In the genomic region with DNA sequence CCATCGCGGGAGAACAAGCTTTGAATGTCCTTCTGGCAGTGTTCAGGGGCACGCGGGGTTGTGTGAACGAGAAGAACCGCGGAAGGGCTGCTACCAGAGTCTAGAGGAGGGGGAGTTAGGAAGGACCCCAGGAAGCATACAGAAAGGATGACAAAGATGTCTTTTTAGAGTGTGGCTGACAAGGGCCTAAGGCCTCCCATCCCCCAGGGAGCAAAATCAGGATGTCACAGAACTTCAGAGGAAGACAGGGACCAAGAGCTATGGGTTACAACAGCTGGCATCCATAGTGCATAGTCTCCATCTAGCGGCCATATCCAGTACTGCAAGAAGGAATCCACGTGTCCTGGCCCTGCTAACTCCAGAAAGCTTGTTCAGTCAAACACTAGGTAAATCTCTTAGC, we compare ENCODE assay signal across 9 mouse cellular contexts. TPM values are rescaled to one million over a fixed set of nuclear protein-coding genes. Genes with fewer than 3 reads are reported as not detected.
DNase-seq lines count a peak whose midpoint lies in the region; ATAC-seq and TF ChIP-seq lines count a peak whose summit lies in the region.
"Had no signal": no experiment of that assay in that cellular context is flagged by ENCODE, and none has a peak within 500 bp of the region (broad histone marks: within the 10 kb centered on the region; RNA-seq: fewer than 3 reads in every experiment).

No protein-coding gene starts in this region.

- no peak for TF ChIP-seq POLR2A in heart, adult 2 months (IDR thresholded peaks at IDR 0.05; ENCODE audit: insufficient read depth, low read depth, low read length)
- no peak for TF ChIP-seq POLR2A in liver, adult 2 months (IDR thresholded peaks at IDR 0.05; ENCODE audit: extremely low read depth, insufficient read depth, low read length)

- no peaks in the 10 kb centered on the region for H3K79me2 ChIP-seq in heart, adult 2 months (replicated peaks; ENCODE audit: control insufficient read depth, insufficient read depth, low read length)
- H3K79me2 ChIP-seq in liver, adult 2 months (ENCODE audit: control insufficient read depth, insufficient read depth, low read length): no peaks in the 10 kb centered on the region

- no peaks in the 10 kb centered on the region for H3K9me3 ChIP-seq in embryonic facial prominence, embryonic 11.5 days (replicated peaks; ENCODE audit: control insufficient read depth, low read length)
- no peaks in the 10 kb centered on the region for H3K9me3 ChIP-seq in kidney, embryonic 15.5 days (replicated peaks)
- no peaks in the 10 kb centered on the region for H3K9me3 ChIP-seq in stomach, embryonic 16.5 days (replicated peaks; ENCODE audit: control insufficient read depth, low read length)

- no peak overlapping the region for H3K4me3 ChIP-seq in embryonic facial prominence, embryonic 11.5 days (ENCODE audit: low read depth, low read length)
- no peak overlapping the region for H3K4me3 ChIP-seq in heart, adult 2 months
- H3K4me3 ChIP-seq in kidney, embryonic 15.5 days (replicated peaks): no peak overlapping the region
- H3K4me3 ChIP-seq in liver, adult 2 months (ENCODE audit: insufficient read depth, low read depth, low read length): no peak overlapping the region
- H3K4me3 ChIP-seq in stomach, embryonic 16.5 days (replicated peaks; ENCODE audit: low read length): no peak overlapping the region

- intact Hi-C loops in heart, adult 2 months (cut with DNase I): loop anchor here (1.0 to 5.0 kb wide), 4 partner anchors 25 to 136 kb away; partner anchors contain the start of gene Prpsap1

- ATAC-seq in embryonic facial prominence, embryonic 11.5 days (replicated peaks; ENCODE audit: insufficient number of reproducible peaks, low FRiP score, low TSS enrichment, low read depth): no peak
- ATAC-seq in kidney, embryonic 15.5 days (replicated peaks; ENCODE audit: low FRiP score): no peak
- ATAC-seq in stomach, embryonic 16.5 days (ENCODE audit: insufficient read depth, low FRiP score): 0 out of 2 replicates have a peak, but pooled peaks have one; percentile 42

- peaks cover 2% of the 10 kb centered on the region; the same call in 1 of the 2 replicates for H3K27me3 ChIP-seq in embryonic facial prominence, embryonic 11.5 days (ENCODE audit: control insufficient read depth, insufficient read depth, low read length)
- H3K27me3 ChIP-seq in heart, adult 2 months (ENCODE audit: control insufficient read depth, insufficient read depth, low read length): no peaks in the 10 kb centered on the region
- H3K27me3 ChIP-seq in kidney, embryonic 15.5 days: no peaks in the 10 kb centered on the region
- no peaks in the 10 kb centered on the region for H3K27me3 ChIP-seq in liver, adult 2 months (ENCODE audit: control insufficient read depth, insufficient read depth, low read length)
- no peaks in the 10 kb centered on the region for H3K27me3 ChIP-seq in stomach, embryonic 16.5 days (ENCODE audit: control insufficient read depth, insufficient read depth, low read length)

- no peak overlapping the region for H3K9ac ChIP-seq in embryonic facial prominence, embryonic 11.5 days (replicated peaks; ENCODE audit: low read length)
- no peak overlapping the region for H3K9ac ChIP-seq in heart, adult 2 months (ENCODE audit: low read depth, low read length)
- H3K9ac ChIP-seq in kidney, embryonic 15.5 days: 0 out of 2 replicates have a peak overlapping the region, but pooled peaks have one; percentile 0
- H3K9ac ChIP-seq in liver, adult 2 months (ENCODE audit: low read depth, low read length): no peak overlapping the region
- H3K9ac ChIP-seq in stomach, embryonic 16.5 days (ENCODE audit: low read length): peak overlapping the region; percentile 36; the same call in 1 of the 2 replicates

- H3K4me2 ChIP-seq in embryonic facial prominence, embryonic 11.5 days (ENCODE audit: low read depth, low read length): no peak overlapping the region
- no peak overlapping the region for H3K4me2 ChIP-seq in kidney, embryonic 15.5 days
- H3K4me2 ChIP-seq in stomach, embryonic 16.5 days (ENCODE audit: low read depth, low read length): no peak overlapping the region

- DNase-seq in CD4-positive, CD25-positive, alpha-beta regulatory T cell, adult 2 months (ENCODE audit: low read depth, low spot score): peak; percentile 92
- peak; percentile 86 to 87 for DNase-seq in adrenal gland, postnatal 36 days
- peak; percentile 94 for DNase-seq in embryonic facial prominence, embryonic 11.5 days (ENCODE audit: low spot score)
- peak; percentile 84 to 86 for DNase-seq in heart, adult 2 months
- peak; percentile 69 for DNase-seq in liver, adult 2 months (ENCODE audit: extremely low read depth, low read depth, low spot score)
- DNase-seq in natural killer cell, adult 2 months (ENCODE audit: low spot score in 2 of 2): peak; percentile 78 to 85

- TF ChIP-seq EP300 in heart, adult 2 months (IDR thresholded peaks at IDR 0.05; ENCODE audit: insufficient read depth, low read depth, low read length): peak; percentile 96

- TF ChIP-seq CTCF in heart, adult 2 months (IDR thresholded peaks at IDR 0.05): peak; percentile 97; the same call in 1 of the 2 replicates
- TF ChIP-seq CTCF in liver, adult 2 months (IDR thresholded peaks at IDR 0.05; ENCODE audit: low read depth, low read length): peak; percentile 76

- H3K4me1 ChIP-seq in embryonic facial prominence, embryonic 11.5 days (ENCODE audit: control insufficient read depth, insufficient read depth, low read length): peaks cover 2% of the 10 kb centered on the region; the same call in 1 of the 2 replicates
- H3K4me1 ChIP-seq in heart, adult 2 months (ENCODE audit: control insufficient read depth, insufficient read depth, low read length): peaks cover 5% of the 10 kb centered on the region; the same call in 1 of the 2 replicates
- peaks cover 33% of the 10 kb centered on the region for H3K4me1 ChIP-seq in kidney, embryonic 15.5 days
- H3K4me1 ChIP-seq in liver, adult 2 months (ENCODE audit: control insufficient read depth, insufficient read depth, low read length): no peaks in the 10 kb centered on the region
- H3K4me1 ChIP-seq in stomach, embryonic 16.5 days (ENCODE audit: control insufficient read depth, insufficient read depth, low read length): peaks cover 5% of the 10 kb centered on the region; the same call in 1 of the 2 replicates

- no peaks in the 10 kb centered on the region for H3K36me3 ChIP-seq in embryonic facial prominence, embryonic 11.5 days (replicated peaks; ENCODE audit: control insufficient read depth, insufficient read depth, low read depth, low read length)
- no peaks in the 10 kb centered on the region for H3K36me3 ChIP-seq in heart, adult 2 months (ENCODE audit: control insufficient read depth, insufficient read depth, low read length)
- no peaks in the 10 kb centered on the region for H3K36me3 ChIP-seq in kidney, embryonic 15.5 days
- no peaks in the 10 kb centered on the region for H3K36me3 ChIP-seq in liver, adult 2 months (ENCODE audit: control insufficient read depth, insufficient read depth, low read length)
- no peaks in the 10 kb centered on the region for H3K36me3 ChIP-seq in stomach, embryonic 16.5 days (ENCODE audit: control insufficient read depth, insufficient read depth, low read length)

- 53% methylated on average over 9 of the region's 9 CpGs for WGBS in embryonic facial prominence, embryonic 11.5 days
- 48% methylated on average over 9 of the region's 9 CpGs for WGBS in heart, adult 2 months
- WGBS in kidney, embryonic 15.5 days: 55% methylated on average over 9 of the region's 9 CpGs
- 55% methylated on average over 9 of the region's 9 CpGs for WGBS in liver, adult 2 months
- 58% methylated on average over 9 of the region's 9 CpGs for WGBS in stomach, embryonic 16.5 days

- no peak overlapping the region for H3K27ac ChIP-seq in embryonic facial prominence, embryonic 11.5 days (replicated peaks; ENCODE audit: low read depth, low read length)
- H3K27ac ChIP-seq in heart, adult 2 months: peak overlapping the region; percentile 20
- H3K27ac ChIP-seq in kidney, embryonic 15.5 days: no peak overlapping the region
- no peak overlapping the region for H3K27ac ChIP-seq in liver, adult 2 months (replicated peaks; ENCODE audit: insufficient read depth, low read depth, low read length)
- no peak overlapping the region for H3K27ac ChIP-seq in stomach, embryonic 16.5 days (ENCODE audit: low read length)

RNA-seq across cellular contexts. Expression of gene Rhbdf2, which starts 1.9 kb away (rescaled TPM):
- total RNA-seq in adrenal gland, postnatal 36 days (2021): 10 to 100 TPM; 12.5 to 17.5 TPM
- polyA plus RNA-seq in embryonic facial prominence, embryonic 11.5 days (2014; fragmentation: Nextera tagmentation; extraction: Ambion mirVana): 2.8 and 3.1 TPM in 2 replicates
- 10 to 100 TPM; 10.8 to 11.2 TPM for total RNA-seq in heart, adult 2 months (2021)
- polyA plus RNA-seq in heart, adult 2 months (2012; rRNA removed): 19.2 and 22.3 TPM in 2 replicates
- 9.5 and 9.8 TPM in 2 replicates for polyA plus RNA-seq in kidney, embryonic 15.5 days (2015; fragmentation: Nextera tagmentation; extraction: Ambion mirVana)
- 3.1 and 4.1 TPM in 2 replicates for total RNA-seq in liver, adult 2 months (2014; rRNA removed)
- 15.0 and 17.8 TPM in 2 replicates for polyA plus RNA-seq in liver, adult 2 months (2012; rRNA removed)
- polyA plus RNA-seq in stomach, embryonic 16.5 days (2015; fragmentation: Nextera tagmentation; extraction: Ambion mirVana): 8.2 and 9.3 TPM in 2 replicates

RNA-seq across cellular contexts. Expression of gene Prcd, which starts 24.6 kb away (rescaled TPM):
- 10 to 100 TPM in 1 of 2 experiments, 1 to 10 TPM in 1; 9.6 to 14.1 TPM for total RNA-seq in adrenal gland, postnatal 36 days (2021)
- 0.43 and 0.77 TPM in 2 replicates for polyA plus RNA-seq in embryonic facial prominence, embryonic 11.5 days (2014; fragmentation: Nextera tagmentation; extraction: Ambion mirVana)
- 1 to 10 TPM; 1.1 to 1.3 TPM for total RNA-seq in heart, adult 2 months (2021)
- 0.76 and 1.1 TPM in 2 replicates for polyA plus RNA-seq in heart, adult 2 months (2012; rRNA removed)
- 1.1 and 1.6 TPM in 2 replicates for polyA plus RNA-seq in kidney, embryonic 15.5 days (2015; fragmentation: Nextera tagmentation; extraction: Ambion mirVana)
- 0.27 TPM in 1 of 2 replicates, not detected in the other for total RNA-seq in liver, adult 2 months (2014; rRNA removed)
- polyA plus RNA-seq in liver, adult 2 months (2012; rRNA removed): not detected in 2 replicates
- 1.1 and 1.6 TPM in 2 replicates for polyA plus RNA-seq in stomach, embryonic 16.5 days (2015; fragmentation: Nextera tagmentation; extraction: Ambion mirVana)

RNA-seq across cellular contexts. Expression of gene Cygb, which starts 25.4 kb away (rescaled TPM):
- total RNA-seq in adrenal gland, postnatal 36 days (2021): 10 to 100 TPM; 25.0 to 36.5 TPM
- 3.5 and 3.8 TPM in 2 replicates for polyA plus RNA-seq in embryonic facial prominence, embryonic 11.5 days (2014; fragmentation: Nextera tagmentation; extraction: Ambion mirVana)
- 10 to 100 TPM; 42.5 to 50.3 TPM for total RNA-seq in heart, adult 2 months (2021)
- 55.0 and 66.1 TPM in 2 replicates for polyA plus RNA-seq in heart, adult 2 months (2012; rRNA removed)
- 13.7 and 16.0 TPM in 2 replicates for polyA plus RNA-seq in kidney, embryonic 15.5 days (2015; fragmentation: Nextera tagmentation; extraction: Ambion mirVana)
- total RNA-seq in liver, adult 2 months (2014; rRNA removed): 2.6 and 4.8 TPM in 2 replicates
- 5.6 and 6.1 TPM in 2 replicates for polyA plus RNA-seq in liver, adult 2 months (2012; rRNA removed)
- 19.6 and 24.8 TPM in 2 replicates for polyA plus RNA-seq in stomach, embryonic 16.5 days (2015; fragmentation: Nextera tagmentation; extraction: Ambion mirVana)

RNA-seq across cellular contexts. Expression of gene Aanat, which starts 42.5 kb away (rescaled TPM):
- not detected for total RNA-seq in adrenal gland, postnatal 36 days (2021)
- polyA plus RNA-seq in embryonic facial prominence, embryonic 11.5 days (2014; fragmentation: Nextera tagmentation; extraction: Ambion mirVana): not detected in 2 replicates
- total RNA-seq in heart, adult 2 months (2021): not detected
- not detected in 2 replicates for polyA plus RNA-seq in heart, adult 2 months (2012; rRNA removed)
- not detected in 2 replicates for polyA plus RNA-seq in kidney, embryonic 15.5 days (2015; fragmentation: Nextera tagmentation; extraction: Ambion mirVana)
- not detected in 2 replicates for total RNA-seq in liver, adult 2 months (2014; rRNA removed)
- polyA plus RNA-seq in liver, adult 2 months (2012; rRNA removed): not detected in 2 replicates
- polyA plus RNA-seq in stomach, embryonic 16.5 days (2015; fragmentation: Nextera tagmentation; extraction: Ambion mirVana): not detected in 2 replicates
- polyA plus RNA-seq: gonadal fat pad, adult 2 months had no signal

RNA-seq across cellular contexts. Expression of gene Ube2o, which starts 47.5 kb away (rescaled TPM):
- total RNA-seq in adrenal gland, postnatal 36 days (2021): 10 to 100 TPM; 26.6 to 29.3 TPM
- polyA plus RNA-seq in embryonic facial prominence, embryonic 11.5 days (2014; fragmentation: Nextera tagmentation; extraction: Ambion mirVana): 17.2 and 17.4 TPM in 2 replicates
- 10 to 100 TPM; 24.8 to 36.3 TPM for total RNA-seq in heart, adult 2 months (2021)
- 22.6 and 26.4 TPM in 2 replicates for polyA plus RNA-seq in heart, adult 2 months (2012; rRNA removed)
- 7.3 and 7.4 TPM in 2 replicates for polyA plus RNA-seq in kidney, embryonic 15.5 days (2015; fragmentation: Nextera tagmentation; extraction: Ambion mirVana)
- total RNA-seq in liver, adult 2 months (2014; rRNA removed): 2.0 and 3.2 TPM in 2 replicates
- polyA plus RNA-seq in liver, adult 2 months (2012; rRNA removed): 5.7 and 7.3 TPM in 2 replicates
- 4.8 and 5.1 TPM in 2 replicates for polyA plus RNA-seq in stomach, embryonic 16.5 days (2015; fragmentation: Nextera tagmentation; extraction: Ambion mirVana)

Comparison
In these comparisons a context has a peak if more than half of its experiments do, and no peak if none do; other contexts are left out.
1. H3K9ac ChIP-seq: peak in kidney, embryonic 15.5 days (single experiment) and stomach, embryonic 16.5 days (single experiment); none in embryonic facial prominence, embryonic 11.5 days (single experiment), heart, adult 2 months (single experiment) and liver, adult 2 months (single experiment).
2. Peak in every context shown above with its lines, with median percentiles within 50 percentile points of each other: DNase-seq.